Mouse (Mus musculus): ENCODE data around the gene Gm49711.

The Gm49711 gene

GRCm38 (mm10) chr16:92120899-92121531, 62.9 kb downstream of the Gm49711 start:
- peak; percentile 76 for DNase-seq (ENCODE audit: low read depth, low spot score)

DNA sequence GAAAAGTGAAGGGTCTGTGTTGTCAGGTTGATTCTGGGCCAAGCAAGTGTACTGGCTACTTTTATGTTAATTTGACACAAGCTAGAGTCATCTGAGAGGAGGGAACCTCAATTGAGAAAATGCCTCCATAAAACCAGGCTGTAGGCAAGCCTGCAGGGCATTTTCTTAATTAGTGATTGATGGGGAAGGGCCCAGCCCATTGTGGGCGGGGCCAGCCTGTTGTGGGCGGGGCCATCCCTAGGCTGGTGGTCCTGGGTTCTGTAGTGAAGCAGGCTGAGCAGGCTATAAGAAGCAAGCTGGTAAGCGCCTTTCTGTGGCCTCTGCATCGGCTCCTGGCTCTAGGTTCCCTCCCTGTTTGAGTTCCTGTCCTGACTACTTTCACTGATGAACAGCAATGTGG, 69.1 kb downstream of the Gm49711 start:
- DNase-seq (ENCODE audit: low read depth, low spot score): no peak

GRCm38 (mm10) chr16:92127666-92128065, 69.5 kb downstream of the Gm49711 start:
- no peak for DNase-seq (ENCODE audit: low read depth, low spot score)

GRCm38 (mm10) chr16:92129843-92130242, 71.7 kb downstream of the Gm49711 start:
- no peak for DNase-seq (ENCODE audit: low read depth, low spot score)

DNA sequence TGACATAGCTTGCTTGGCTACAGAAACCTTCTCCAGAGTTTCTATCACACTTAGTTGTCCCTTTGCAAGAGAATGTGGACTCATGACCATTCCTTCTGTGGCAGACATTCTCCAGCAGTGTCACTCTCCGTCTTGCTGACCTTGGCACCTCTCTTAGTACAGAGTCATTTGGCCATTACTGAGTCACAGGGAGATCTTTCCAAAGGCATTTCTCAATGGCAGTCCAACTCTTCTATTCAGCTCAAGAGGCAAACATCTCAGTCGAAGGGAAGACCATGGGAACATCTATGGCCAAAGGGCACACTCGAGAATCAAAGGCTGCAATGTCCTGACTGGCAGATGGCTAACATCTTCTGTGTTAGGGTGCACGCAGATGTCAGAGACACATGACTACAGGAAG, 74.4 kb downstream of the Gm49711 start:
- DNase-seq (ENCODE audit: low read depth, low spot score): no peak

GRCm38 (mm10) chr16:92134148-92134764, 76.1 kb downstream of the Gm49711 start:
- DNase-seq (ENCODE audit: low read depth, low spot score): no peak

GRCm38 (mm10) chr16:92136275-92136674, 78.2 kb downstream of the Gm49711 start:
- DNase-seq (ENCODE audit: low read depth, low spot score): no peak

- no peak for DNase-seq (ENCODE audit: low read depth, low spot score)
These were observed 81.5 kb downstream of the Gm49711 start for GRCm38 (mm10) chr16:92139386-92140261.

- DNase-seq (ENCODE audit: low read depth, low spot score): no peak
These were observed 82.2 kb downstream of the Gm49711 start for GRCm38 (mm10) chr16:92140328-92140727.

GRCm38 (mm10) chr16:92141021-92141420, 82.9 kb downstream of the Gm49711 start:
- DNase-seq (ENCODE audit: low read depth, low spot score): no peak

GRCm38 (mm10) chr16:92142426-92143012, 84.4 kb downstream of the Gm49711 start:
- no peak for DNase-seq (ENCODE audit: low read depth, low spot score)

DNA sequence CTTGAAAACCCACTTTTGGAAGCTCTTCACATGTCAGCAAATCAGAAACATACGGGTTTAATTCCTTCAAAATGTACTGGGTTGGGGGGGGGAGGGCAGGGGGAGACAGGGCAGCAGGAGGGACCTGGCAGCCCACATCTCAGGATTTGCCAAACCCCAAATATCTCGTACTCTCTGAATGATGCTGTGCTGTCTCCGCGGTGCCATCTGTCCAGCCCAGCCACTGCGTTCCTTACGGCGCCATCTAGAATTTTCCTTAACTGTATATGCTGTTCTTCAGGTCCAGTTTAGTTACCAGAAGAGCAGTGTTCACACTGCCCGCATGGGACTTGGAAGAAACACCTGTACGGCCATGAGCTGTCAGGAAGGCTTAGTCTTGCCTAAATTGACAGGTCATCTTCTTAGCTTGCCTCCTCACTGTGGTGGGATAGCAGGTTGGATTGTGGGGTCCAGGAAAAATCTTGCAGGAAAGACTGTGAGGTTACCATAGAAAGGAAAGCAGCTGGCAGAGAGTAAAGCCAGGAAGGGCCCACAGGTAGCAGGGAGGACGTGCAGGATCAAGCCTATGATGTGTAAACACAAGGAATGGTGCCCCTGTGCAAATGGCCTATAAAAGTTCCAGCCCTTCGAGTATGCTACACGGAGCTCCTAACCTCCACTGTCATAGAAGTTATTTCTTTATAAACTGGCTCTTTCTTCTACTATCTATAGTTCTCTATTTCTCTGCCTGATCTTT, 89.7 kb downstream of the Gm49711 start:
- no peak for DNase-seq (ENCODE audit: low read depth, low spot score)

DNA sequence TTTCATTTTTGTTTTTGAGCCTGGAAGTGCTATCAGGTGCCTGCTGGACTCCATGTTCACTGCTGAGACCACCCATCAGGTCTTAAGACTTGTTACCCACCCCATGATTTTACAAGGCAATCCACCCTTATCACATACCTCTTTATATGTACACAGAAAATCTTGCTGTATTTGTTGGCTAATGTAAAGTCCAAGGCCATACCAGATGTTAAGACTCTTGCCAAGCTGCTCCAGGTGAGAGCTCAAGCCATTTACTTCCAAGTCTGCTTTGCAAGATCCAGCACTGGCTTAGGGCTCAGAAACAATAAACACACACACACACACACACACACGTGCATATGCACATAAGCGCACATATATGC, 90.2 kb downstream of the Gm49711 start:
- no peak for DNase-seq (ENCODE audit: low read depth, low spot score)

- DNase-seq (ENCODE audit: low read depth, low spot score): no peak
These were observed 92.9 kb downstream of the Gm49711 start for GRCm38 (mm10) chr16:92150975-92151374.

GRCm38 (mm10) chr16:92158021-92158455, 99.9 kb downstream of the Gm49711 start:
- no peak for DNase-seq (ENCODE audit: low read depth, low spot score)

DNA sequence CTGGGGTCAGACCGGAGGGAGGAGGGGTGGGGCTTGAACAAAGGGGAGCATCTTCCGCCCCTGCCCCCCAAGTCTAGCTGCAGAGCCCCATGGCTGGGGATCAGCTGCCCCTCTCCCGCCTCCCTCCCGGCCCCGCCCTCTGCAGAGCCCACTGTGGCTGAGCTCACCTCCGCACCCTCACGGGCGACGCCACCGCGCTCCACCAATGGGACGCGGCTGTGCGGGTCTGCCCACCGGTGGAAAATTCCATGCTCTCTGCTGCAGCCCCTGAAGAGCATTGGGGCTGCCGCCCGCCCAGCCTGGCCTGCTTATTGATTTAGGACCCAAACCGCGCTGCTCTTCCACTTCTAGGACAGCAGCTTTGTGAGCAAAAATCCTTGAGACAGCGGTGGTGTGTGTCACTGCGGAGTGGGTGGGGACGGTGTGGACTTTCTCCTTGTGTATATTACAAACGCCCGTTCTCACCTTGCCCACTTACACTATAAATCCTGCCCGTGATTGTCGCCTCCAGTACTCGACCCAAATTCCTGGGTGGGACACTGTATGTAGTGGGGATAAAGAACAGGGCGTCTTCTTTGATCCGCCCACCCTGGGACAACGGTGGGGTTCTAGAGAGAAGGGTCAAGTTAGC, 100.5 kb downstream of the Gm49711 start:
- peak; percentile 64 for DNase-seq (ENCODE audit: low read depth, low spot score)

GRCm38 (mm10) chr16:92159114-92159513, 101.0 kb downstream of the Gm49711 start:
- no peak for DNase-seq (ENCODE audit: low read depth, low spot score)

- no peak for DNase-seq (ENCODE audit: low read depth, low spot score)
These were observed 104.2 kb downstream of the Gm49711 start for GRCm38 (mm10) chr16:92162289-92162688.

DNA sequence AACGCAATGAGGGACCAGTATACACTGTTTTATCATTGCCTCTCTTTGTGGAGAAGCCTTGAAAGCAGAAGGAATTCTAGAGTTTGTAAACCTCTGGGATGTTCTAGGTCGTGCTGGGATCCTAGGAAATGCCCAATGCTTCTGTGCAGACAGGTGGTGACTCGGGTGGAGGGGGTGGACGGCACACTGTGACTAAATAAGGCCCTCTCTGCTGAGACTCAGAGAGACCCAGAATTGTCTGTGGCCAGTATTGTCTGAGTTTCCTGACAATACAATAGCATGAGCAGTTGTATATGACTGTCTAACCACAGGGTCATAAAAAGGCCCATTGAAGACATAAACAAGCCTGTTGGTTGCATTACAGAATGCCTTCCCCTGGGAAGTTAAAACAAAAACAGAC, 105.4 kb downstream of the Gm49711 start:
- no peak for DNase-seq (ENCODE audit: low read depth, low spot score)

- no peak for DNase-seq (ENCODE audit: low read depth, low spot score)
These were observed 117.9 kb downstream of the Gm49711 start for GRCm38 (mm10) chr16:92176052-92176451.

DNA sequence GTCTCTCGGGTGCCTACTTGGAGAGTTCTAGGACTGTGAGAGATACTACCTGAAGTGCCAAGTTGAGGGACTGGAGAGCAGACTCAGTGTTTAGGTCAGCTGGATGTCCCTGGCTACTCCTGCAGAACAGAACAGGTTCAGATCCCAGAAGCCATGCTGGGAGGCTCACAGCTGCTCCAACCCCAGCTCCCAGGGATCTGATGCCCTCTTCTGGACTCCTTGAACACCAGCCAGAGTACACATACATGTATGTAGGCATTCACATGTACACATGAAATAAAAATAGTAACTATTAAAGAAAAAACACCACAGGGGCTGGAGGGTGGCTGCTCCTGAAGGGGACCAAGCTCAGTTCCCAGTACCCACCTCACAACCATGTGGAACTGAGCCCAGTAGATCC, 119.6 kb downstream of the Gm49711 start:
- DNase-seq (ENCODE audit: low read depth, low spot score): no peak
